Mouse (Mus musculus) testis, adult 10 weeks (tissue): ENCODE measurements around the gene Ifna5. TPM values are rescaled to one million over a fixed set of nuclear protein-coding genes. Genes with fewer than 3 reads are reported as not detected.

Experiments
- polyA plus RNA-seq: library from polyadenylated mRNA; stranded (reverse); fragments of 350-450 nt; fragmentation: Illumina TruSeq; extraction: RNeasy Lipid Tissue Mini Kit (QIAGEN cat#74804); gene quantifications from one replicate; pipeline ENCODE4 v1.2.3, GENCODE M21; 2014; ENCODE audit warnings: low read depth, low replicate concordance

Gene Ifna5
- not detected for polyA plus RNA-seq

DNA sequence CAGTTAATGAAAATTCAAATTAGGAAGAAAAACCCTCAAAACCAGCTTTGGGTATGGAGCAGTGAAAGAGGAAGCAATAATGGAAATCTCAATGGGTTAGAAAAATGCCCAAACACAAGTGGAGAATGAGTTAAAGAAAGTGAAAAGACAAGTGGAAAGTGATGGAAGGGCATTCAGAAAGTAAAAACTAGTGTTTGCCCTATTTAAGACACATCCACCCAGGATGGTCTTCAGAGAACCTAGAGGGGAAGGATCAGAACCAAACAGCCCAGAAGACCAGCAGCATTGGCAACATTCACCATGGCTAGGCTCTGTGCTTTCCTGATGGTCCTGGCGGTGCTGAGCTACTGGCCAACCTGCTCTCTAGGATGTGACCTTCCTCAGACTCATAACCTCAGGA is at the start of gene Ifna5:
Gene Ifna5, plus strand, starts transcription at position 301 of the 400 bp plus-strand sequence.

DNA sequence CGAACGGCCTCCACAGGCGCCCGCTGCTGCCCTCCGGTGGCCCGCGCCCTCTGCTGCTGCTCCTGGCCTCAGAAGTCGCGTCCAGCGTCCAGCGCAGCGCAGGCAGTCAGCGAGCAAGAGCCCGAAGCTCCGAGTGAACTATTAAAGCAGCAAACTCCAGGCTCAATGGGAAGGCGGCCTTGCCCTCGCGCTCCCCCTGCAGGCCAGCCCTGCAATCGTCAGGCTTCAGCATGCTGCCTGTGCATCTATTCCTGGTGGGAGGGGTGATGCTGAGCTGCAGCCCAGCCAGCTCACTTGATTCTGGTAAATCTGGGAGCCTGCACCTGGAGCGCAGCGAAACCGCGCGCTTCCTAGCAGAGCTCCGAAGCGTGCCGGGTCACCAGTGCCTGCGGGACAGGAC is 46.9 kb upstream of the Ifna5 start, which contains the start of gene Gm13277:
Gene Gm13277, plus strand, starts transcription at position 231 of the 400 bp plus-strand sequence.

DNA sequence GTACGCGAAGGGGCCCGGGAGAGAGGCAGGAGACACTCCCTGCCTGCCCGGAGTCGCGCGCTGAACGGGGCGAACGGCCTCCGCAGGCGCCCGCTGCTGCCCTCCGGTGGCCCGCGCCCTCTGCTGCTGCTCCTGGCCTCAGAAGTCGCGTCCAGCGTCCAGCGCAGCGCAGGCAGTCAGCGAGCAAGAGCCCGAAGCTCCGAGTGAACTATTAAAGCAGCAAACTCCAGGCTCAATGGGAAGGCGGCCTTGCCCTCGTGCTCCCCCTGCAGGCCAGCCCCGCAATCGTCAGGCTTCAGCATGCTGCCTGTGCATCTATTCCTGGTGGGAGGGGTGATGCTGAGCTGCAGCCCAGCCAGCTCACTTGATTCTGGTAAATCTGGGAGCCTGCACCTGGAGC is 44.1 kb upstream of the Ifna5 start, which contains the start of gene Gm13278:
Gene Gm13278, plus strand, starts transcription at position 301 of the 400 bp plus-strand sequence.

DNA sequence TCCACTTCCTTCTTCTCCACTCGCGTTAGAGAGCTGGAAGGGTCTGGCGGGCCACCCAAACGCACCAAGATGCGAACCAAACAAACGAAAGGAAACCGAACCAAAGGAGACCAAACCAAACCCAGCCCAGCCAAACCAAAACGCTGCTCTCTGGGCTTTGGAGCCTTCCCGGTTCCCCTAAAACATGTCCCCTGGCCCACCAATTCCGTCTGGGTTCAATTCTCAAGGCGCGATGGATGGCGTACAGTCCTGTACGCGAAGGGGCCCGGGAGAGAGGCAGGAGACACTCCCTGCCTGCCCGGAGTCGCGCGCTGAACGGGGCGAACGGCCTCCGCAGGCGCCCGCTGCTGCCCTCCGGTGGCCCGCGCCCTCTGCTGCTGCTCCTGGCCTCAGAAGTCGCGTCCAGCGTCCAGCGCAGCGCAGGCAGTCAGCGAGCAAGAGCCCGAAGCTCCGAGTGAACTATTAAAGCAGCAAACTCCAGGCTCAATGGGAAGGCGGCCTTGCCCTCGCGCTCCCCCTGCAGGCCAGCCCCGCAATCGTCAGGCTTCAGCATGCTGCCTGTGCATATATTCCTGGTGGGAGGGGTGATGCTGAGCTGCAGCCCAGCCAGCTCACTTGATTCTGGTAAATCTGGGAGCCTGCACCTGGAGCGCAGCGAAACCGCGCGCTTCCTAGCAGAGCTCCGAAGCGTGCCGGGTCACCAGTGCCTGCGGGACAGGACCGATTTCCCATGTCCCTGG is 41.2 kb upstream of the Ifna5 start, which contains the start of gene Gm13275:
Gene Gm13275, plus strand, starts transcription at position 552 of the 740 bp plus-strand sequence.

DNA sequence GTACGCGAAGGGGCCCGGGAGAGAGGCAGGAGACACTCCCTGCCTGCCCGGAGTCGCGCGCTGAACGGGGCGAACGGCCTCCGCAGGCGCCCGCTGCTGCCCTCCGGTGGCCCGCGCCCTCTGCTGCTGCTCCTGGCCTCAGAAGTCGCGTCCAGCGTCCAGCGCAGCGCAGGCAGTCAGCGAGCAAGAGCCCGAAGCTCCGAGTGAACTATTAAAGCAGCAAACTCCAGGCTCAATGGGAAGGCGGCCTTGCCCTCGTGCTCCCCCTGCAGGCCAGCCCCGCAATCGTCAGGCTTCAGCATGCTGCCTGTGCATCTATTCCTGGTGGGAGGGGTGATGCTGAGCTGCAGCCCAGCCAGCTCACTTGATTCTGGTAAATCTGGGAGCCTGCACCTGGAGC is 38.2 kb upstream of the Ifna5 start, which contains the start of gene Gm13279:
Gene Gm13279, plus strand, starts transcription at position 301 of the 400 bp plus-strand sequence.

DNA sequence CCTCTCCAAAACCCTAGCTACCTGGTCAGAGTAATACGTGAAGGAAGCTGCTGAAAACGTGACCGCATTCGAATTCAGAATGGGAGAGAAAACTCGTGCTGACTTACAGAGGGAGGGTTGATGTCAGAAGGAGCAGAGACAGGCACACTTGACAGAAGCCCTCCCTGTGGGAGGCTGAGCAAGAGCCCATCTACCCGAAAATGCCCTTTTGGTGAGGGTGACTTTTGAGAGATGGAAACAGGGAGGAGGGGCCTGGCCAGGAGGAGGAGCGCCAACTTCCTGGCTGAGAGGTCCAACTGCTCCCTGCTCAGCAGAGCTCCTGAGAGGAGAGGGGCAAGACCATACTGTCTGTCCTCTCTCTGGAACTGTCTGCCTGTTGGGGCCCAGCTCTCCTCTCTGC is 36.0 kb upstream of the Ifna5 start, which contains the start of gene Gm13285:
Gene Gm13285, plus strand, starts transcription at position 301 of the 400 bp plus-strand sequence.

DNA sequence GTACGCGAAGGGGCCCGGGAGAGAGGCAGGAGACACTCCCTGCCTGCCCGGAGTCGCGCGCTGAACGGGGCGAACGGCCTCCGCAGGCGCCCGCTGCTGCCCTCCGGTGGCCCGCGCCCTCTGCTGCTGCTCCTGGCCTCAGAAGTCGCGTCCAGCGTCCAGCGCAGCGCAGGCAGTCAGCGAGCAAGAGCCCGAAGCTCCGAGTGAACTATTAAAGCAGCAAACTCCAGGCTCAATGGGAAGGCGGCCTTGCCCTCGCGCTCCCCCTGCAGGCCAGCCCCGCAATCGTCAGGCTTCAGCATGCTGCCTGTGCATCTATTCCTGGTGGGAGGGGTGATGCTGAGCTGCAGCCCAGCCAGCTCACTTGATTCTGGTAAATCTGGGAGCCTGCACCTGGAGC is 32.4 kb upstream of the Ifna5 start, which contains the start of gene Gm13287:
Gene Gm13287, plus strand, starts transcription at position 301 of the 400 bp plus-strand sequence.

DNA sequence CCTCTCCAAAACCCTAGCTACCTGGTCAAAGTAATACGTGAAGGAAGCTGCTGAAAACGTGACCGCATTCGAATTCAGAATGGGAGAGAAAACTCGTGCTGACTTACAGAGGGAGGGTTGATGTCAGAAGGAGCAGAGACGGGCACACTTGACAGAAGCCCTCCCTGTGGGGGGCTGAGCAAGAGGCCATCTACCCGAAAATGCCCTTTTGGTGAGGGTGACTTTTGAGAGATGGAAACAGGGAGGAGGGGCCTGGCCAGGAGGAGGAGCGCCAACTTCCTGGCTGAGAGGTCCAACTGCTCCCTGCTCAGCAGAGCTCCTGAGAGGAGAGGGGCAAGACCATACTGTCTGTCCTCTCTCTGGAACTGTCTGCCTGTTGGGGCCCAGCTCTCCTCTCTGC is 30.1 kb upstream of the Ifna5 start, which contains the start of gene Gm13288:
Gene Gm13288, plus strand, starts transcription at position 301 of the 400 bp plus-strand sequence.

DNA sequence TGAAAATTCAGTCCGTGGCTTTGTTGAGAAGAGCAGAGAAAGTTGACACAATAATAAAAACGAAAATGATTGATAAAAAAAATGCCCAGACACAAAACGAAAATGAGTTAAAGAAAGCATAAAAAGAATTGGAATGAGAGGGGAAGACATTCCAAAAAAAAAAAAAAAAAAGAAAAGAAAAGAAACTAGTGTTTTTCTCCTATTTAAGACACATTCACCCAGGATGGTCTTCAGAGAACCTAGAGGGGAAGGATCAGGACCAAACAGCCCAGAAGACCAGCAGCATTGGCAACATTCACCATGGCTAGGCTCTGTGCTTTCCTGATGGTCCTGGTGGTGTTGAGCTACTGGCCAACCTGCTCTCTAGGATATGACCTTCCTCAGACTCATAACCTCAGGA is 19.4 kb upstream of the Ifna5 start, which contains the start of gene Ifna7:
Gene Ifna7, plus strand, starts transcription at position 301 of the 400 bp plus-strand sequence.

DNA sequence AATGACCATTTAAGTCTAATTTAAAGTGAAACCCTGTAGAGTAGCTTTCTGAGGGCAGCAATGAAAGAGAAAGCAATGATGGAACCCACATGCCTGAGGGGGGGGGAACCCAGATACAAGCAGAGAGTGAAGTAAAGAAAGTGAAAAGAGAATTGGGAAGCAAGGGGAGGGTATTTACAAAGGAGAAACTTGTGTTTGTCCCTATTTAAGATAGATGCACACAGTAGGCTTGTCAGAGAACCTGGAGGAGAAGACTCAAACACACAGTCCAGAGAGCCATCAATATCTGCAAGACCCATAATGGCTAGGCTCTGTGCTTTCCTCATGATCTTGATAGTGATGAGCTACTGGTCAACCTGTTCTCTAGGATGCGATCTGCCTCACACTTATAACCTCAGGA is 15.7 kb upstream of the Ifna5 start, which contains the start of gene Ifna11:
Gene Ifna11, plus strand, starts transcription at position 301 of the 400 bp plus-strand sequence.

DNA sequence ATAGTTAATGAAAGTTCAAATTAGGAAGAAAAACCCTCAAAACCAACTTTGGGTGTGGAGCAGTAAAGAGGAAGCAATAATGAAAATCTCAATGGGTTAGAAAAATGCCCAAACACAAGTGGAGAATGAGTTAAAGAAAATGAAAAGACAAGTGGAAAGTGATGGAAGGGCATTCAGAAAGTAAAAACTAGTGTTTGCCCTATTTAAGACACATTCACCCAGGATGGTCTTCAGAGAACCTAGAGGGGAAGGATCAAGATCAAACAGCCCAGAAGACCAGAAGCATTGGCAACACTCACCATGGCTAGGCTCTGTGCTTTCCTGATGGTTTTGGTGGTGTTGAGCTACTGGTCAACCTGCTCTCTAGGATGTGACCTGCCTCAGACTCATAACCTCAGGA is 8.2 kb upstream of the Ifna5 start, which contains the start of gene Ifna6:
Gene Ifna6, plus strand, starts transcription at position 301 of the 400 bp plus-strand sequence.

DNA sequence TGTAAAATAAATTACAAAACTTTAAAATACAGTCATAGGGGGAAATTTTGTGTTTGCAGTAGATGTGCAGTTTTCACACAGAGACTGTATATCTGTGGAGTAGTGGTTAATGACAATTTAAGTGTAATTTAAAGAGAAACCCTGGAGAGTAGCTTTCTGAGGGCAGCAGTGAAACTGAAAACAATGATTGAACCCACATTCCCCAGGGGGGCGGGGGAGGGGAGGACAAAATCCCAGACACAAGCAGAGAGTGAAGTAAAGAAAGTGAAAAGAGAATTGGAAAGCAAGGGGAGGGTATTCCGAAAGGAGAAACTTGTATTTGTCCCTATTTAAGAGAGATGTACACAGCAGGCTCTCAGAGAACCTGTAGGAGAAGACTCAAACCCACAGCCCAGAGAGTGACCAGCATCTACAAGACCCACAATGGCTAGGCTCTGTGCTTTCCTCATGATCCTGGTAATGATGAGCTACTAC is 6.2 kb downstream of the Ifna5 start, which contains the start of gene Ifna4:
Gene Ifna4, plus strand, starts transcription at position 424 of the 474 bp plus-strand sequence.

DNA sequence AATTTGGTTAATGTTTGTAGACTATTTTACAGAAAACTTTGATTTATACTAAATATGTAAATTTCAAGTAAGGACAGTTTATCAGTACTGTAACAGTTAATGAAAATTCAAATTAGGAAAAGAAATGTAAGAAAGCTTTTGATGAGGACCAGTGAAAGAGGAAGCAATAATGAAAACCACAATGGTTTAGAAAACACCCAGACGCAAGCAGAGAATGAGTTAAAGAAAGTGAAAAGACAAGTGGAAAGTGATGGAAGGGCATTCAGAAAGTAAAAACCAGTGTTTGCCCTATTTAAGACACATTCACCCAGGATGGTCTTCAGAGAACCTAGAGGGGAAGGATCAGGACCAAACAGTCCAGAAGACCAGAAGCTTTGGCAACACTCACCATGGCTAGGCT is 14.4 kb downstream of the Ifna5 start, which contains the start of gene Ifna1:
Gene Ifna1, plus strand, starts transcription at position 390 of the 400 bp plus-strand sequence.

DNA sequence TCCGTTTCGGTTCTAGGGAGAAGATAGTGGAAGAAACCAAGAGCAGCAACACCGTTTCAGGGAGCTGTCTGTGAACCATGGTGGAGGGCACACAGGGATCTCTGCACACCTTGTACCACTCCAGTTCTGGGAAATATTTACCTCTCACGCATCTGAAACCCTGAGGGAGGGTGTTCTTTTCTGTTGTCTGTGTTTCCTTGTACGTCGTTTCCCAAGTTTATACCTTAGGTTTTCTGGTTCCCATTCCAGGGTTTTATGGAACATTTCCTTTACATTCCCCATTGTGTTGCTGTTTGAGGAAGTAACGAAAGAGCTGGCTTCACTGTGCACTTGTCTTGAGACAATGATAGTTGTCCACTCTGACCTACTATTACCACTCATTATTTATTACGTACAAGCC is 44.8 kb downstream of the Ifna5 start, which contains the start of gene Ifne:
Gene Ifne, minus strand, starts transcription at position 101 of the 400 bp plus-strand sequence.

Other genes with a start within 250 kb of the Ifna5 start
- not detected for gene Ifna9, start 243.1 kb upstream of the Ifna5 start, polyA plus RNA-seq
- gene Ifna12, start 232.1 kb upstream of the Ifna5 start, polyA plus RNA-seq: not detected
- not detected for gene C87499, start 201.1 kb upstream of the Ifna5 start, polyA plus RNA-seq
- not detected for gene Ifna13, start 191.1 kb upstream of the Ifna5 start, polyA plus RNA-seq
- gene Ifna16, start 158.6 kb upstream of the Ifna5 start, polyA plus RNA-seq: not detected
- not detected for gene Ifna2, start 151.6 kb upstream of the Ifna5 start, polyA plus RNA-seq
- gene Ifnab, start 144.2 kb upstream of the Ifna5 start, polyA plus RNA-seq: not detected
- gene Gm26566, start 113.7 kb upstream of the Ifna5 start, polyA plus RNA-seq: not detected
- gene Klhl9, start 113.1 kb upstream of the Ifna5 start, polyA plus RNA-seq: 41.4 TPM
- gene Gm13271, start 80.7 kb upstream of the Ifna5 start, polyA plus RNA-seq: not detected
- gene Gm13283, start 75.4 kb upstream of the Ifna5 start, polyA plus RNA-seq: not detected
- not detected for gene Gm13290, start 61.7 kb upstream of the Ifna5 start, polyA plus RNA-seq
- gene Gm13289, start 58.6 kb upstream of the Ifna5 start, polyA plus RNA-seq: not detected
- not detected for gene Gm13272, start 55.7 kb upstream of the Ifna5 start, polyA plus RNA-seq
- not detected for gene Ifnz, start 53.4 kb upstream of the Ifna5 start, polyA plus RNA-seq
- gene Gm13276, start 49.8 kb upstream of the Ifna5 start, polyA plus RNA-seq: not detected
- gene Gm13277, start 46.9 kb upstream of the Ifna5 start, polyA plus RNA-seq: not detected
- gene Gm13278, start 44.0 kb upstream of the Ifna5 start, polyA plus RNA-seq: not detected
- gene Gm13275, start 41.0 kb upstream of the Ifna5 start, polyA plus RNA-seq: not detected
- gene Gm13279, start 38.1 kb upstream of the Ifna5 start, polyA plus RNA-seq: not detected
- not detected for gene Gm13285, start 35.9 kb upstream of the Ifna5 start, polyA plus RNA-seq
- not detected for gene Gm13287, start 32.3 kb upstream of the Ifna5 start, polyA plus RNA-seq
- gene Gm13288, start 30.0 kb upstream of the Ifna5 start, polyA plus RNA-seq: not detected
- not detected for gene Ifna7, start 19.3 kb upstream of the Ifna5 start, polyA plus RNA-seq
- not detected for gene Ifna11, start 15.6 kb upstream of the Ifna5 start, polyA plus RNA-seq
- gene Ifna6, start 8.1 kb upstream of the Ifna5 start, polyA plus RNA-seq: not detected
- not detected for gene Ifna4, start 6.3 kb downstream of the Ifna5 start, polyA plus RNA-seq
- gene Ifna1, start 14.6 kb downstream of the Ifna5 start, polyA plus RNA-seq: not detected
- gene Ifne, start 44.7 kb downstream of the Ifna5 start, polyA plus RNA-seq: not detected